Mouse (Mus musculus) hindbrain, embryonic 15.5 days (tissue): Measurements from ENCODE around the gene Obp2a. TPM values are rescaled to one million over a fixed set of nuclear protein-coding genes. Genes with fewer than 3 reads are reported as not detected.
"Not testable (repeated sequence)": the region's sequence is repeated elsewhere in the genome, so short reads cannot be mapped to it uniquely, and the experiment has no call there.

Experiments used
- ATAC-seq: fragments of 200-750 bp; cut with Nextera tagmentation; 2 replicates; pipeline ENCODE4 v1.8.0; 2017; ENCODE audit warnings: low read depth, moderate number of reproducible peaks, moderate TSS enrichment; ENCODE audit not compliant: low FRiP score
- H3K27ac ChIP-seq: fragments of 300-500 bp; sonication (generic); replicated peaks from 2 replicates; pipeline ENCODE4 v1.5.1; 2015; ENCODE audit warnings: mild to moderate bottlenecking, inconsistent platforms
- H3K27me3 ChIP-seq: fragments of 300-500 bp; sonication (generic); 2 replicates; pipeline ENCODE4 v1.6.1; 2015; ENCODE audit warnings: control low read depth, inconsistent platforms
- H3K36me3 ChIP-seq: fragments of 300-500 bp; sonication (generic); 2 replicates; pipeline ENCODE4 v1.6.1; 2015; ENCODE audit warnings: control low read depth, inconsistent platforms
- H3K4me1 ChIP-seq: fragments of 300-500 bp; sonication (generic); replicated peaks from 2 replicates; pipeline ENCODE4 v1.6.1; 2015; ENCODE audit warnings: control low read depth, inconsistent platforms
- H3K4me2 ChIP-seq: fragments of 300-500 bp; sonication (generic); 2 replicates; pipeline ENCODE4 v1.6.1; 2015; ENCODE audit warnings: moderate library complexity, mild to moderate bottlenecking, inconsistent platforms
- H3K4me3 ChIP-seq: fragments of 300-500 bp; sonication (generic); 2 replicates; pipeline ENCODE4 v1.5.1; 2015; ENCODE audit warnings: mild to moderate bottlenecking, inconsistent platforms
- H3K9ac ChIP-seq: fragments of 300-500 bp; sonication (generic); 2 replicates; pipeline ENCODE4 v1.6.1; 2015; ENCODE audit warnings: inconsistent platforms
- H3K9me3 ChIP-seq: fragments of 300-500 bp; sonication (generic); 2 replicates; pipeline ENCODE4 v1.6.1; 2016; ENCODE audit warnings: control low read depth, inconsistent platforms
- WGBS: fragments of 180-500 bp; shearing (Covaris S2); methylation state at CpG from one replicate; pipeline ENCODE4 v1.1.7; 2015; 5-methylcytosine and 5-hydroxymethylcytosine counted together
- polyA plus RNA-seq: library from polyadenylated mRNA; unstranded; fragments of >200 nt; fragmentation: Nextera tagmentation; extraction: Ambion mirVana; gene quantifications from 2 replicates; pipeline ENCODE4 v1.2.1, GENCODE M21; 2015

The Obp2a gene
- polyA plus RNA-seq, 1 experiment from 2014 or later, result not detected

DNA sequence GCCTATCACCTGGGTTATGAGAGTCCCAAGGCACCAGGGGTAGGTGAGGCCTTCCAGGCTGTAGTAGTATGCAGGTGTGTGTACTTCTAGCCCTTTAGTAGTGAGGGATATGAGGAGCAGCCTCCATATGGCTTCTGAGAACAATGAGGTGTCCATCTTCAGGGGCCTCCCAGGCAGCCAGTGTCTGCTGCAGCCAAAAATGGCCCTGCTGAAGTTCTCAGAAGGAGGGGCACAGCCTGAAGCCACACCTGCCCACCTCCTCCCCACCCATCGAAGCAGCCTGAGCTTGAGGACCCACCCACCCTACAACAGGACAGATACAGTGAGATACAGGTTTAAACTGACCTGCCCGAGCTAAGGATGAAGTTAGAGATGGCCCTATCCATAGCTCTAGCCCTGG is 17.4 kb upstream of the Obp2a start, which contains the start of gene Lcn10:
TSS of gene Lcn10 (plus strand) at position 301 of the 400 bp plus-strand sequence.
- Histone ChIP-seq H3K9ac (no peak within 1 kb of the TSS), H3K4me2 (no peak within 1 kb of the TSS), H3K4me3 (no peak within 1 kb of the TSS), H3K36me3 (no peaks in the 10 kb centered on the region), H3K9me3 (no peaks in the 10 kb centered on the region), H3K27ac (no peak within 1 kb of the TSS), H3K27me3 (0 out of 2 replicates have a peak, but pooled peaks cover 3% of the 10 kb centered on the region), H3K4me1 (no peaks in the 10 kb centered on the region)
- no peak for ATAC-seq
- 79% methylated on average over 2 of the region's 2 CpGs for WGBS

GRCm38 (mm10) chr2:25686941-25687340 is 12.9 kb upstream of the Obp2a start:
- 74% methylated on average over 4 of the region's 4 CpGs for WGBS
- Histone ChIP-seq H3K36me3 (no peaks in the 10 kb centered on the region), H3K9ac (no peak overlapping the region), H3K27me3 (0 out of 2 replicates have a peak, but pooled peaks cover 3% of the 10 kb centered on the region), H3K4me2 (no peak overlapping the region), H3K27ac (no peak overlapping the region), H3K4me3 (no peak overlapping the region), H3K4me1 (no peaks in the 10 kb centered on the region), H3K9me3 (no peaks in the 10 kb centered on the region)
- ATAC-seq, result no peak

DNA sequence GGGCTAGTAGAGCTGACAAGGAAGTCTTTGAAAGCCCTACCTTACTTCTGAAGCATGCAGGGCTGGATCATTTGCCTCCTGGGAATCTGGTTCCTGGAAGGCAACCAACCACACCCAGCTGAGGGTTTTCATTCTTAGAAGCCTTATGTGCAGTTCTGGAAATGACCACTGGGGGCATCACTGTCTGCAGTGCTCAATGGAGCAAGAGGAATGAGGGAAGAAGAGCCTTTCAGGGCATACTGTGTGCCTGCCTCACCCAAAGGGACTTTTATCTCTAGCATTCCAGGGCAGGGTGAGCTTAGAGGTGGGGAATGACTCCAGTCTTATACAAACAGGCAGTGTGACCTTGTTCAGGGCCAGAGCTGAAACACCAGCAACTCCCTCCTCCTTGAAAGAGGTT is 5.2 kb upstream of the Obp2a start:
- no peak overlapping the region for H3K9ac ChIP-seq
- ATAC-seq, result no peak
- no peaks in the 10 kb centered on the region for H3K4me1 ChIP-seq
- H3K9me3 ChIP-seq, result no peaks in the 10 kb centered on the region
- no peak overlapping the region for H3K4me2 ChIP-seq
- no peaks in the 10 kb centered on the region for H3K27me3 ChIP-seq
- H3K4me3 ChIP-seq, result no peak overlapping the region
- no peaks in the 10 kb centered on the region for H3K36me3 ChIP-seq
- H3K27ac ChIP-seq, result no peak overlapping the region

DNA sequence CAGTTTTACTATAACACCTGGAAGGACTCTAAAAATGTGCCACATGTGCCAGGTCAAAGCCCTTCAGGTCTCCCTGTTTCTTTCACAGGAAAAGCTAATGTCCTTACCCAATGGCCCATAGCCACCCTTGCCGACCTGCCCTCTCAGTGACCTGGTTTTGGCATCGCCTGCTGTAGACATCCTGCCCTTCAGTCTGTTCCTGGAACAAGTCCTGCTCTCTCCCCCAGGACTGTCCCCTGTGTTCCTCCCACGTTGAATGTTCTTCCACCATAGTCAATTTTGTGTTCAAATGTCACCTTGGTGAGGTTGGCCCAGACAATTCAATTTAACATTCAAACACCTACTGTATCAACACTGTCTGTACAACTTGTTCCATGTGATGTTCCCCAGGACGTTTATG is 2.9 kb upstream of the Obp2a start:
- no peak overlapping the region for H3K4me3 ChIP-seq
- no peaks in the 10 kb centered on the region for H3K36me3 ChIP-seq
- no peaks in the 10 kb centered on the region for H3K27me3 ChIP-seq
- H3K9me3 ChIP-seq, result no peaks in the 10 kb centered on the region
- 68% methylated on average over 4 of the region's 4 CpGs for WGBS
- no peak overlapping the region for H3K9ac ChIP-seq
- no peak overlapping the region for H3K27ac ChIP-seq
- ATAC-seq, result no peak
- H3K4me1 ChIP-seq, result no peaks in the 10 kb centered on the region
- H3K4me2 ChIP-seq, result no peak overlapping the region

DNA sequence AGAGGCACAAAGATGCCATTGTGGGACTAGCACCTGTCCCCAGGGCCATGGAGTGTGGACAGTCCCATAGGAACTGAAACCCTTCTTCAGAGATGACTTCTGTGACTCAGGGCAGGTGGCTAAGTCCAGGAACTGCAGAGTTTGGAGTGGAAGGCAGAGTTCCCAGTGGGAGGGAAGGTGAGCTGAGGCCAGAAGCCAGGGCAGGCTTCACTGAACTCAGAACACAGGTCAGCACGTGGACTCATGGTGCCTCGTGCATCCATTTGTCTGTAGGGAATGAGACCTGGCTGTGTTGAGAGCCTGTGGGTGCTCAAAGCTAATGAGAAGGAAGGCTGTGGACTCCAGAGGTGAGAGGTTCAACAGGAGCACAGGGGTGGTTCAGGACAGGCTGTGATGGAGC is 1.1 kb upstream of the Obp2a start:
- no peak overlapping the region for H3K4me3 ChIP-seq
- no peak overlapping the region for H3K9ac ChIP-seq
- no peak overlapping the region for H3K4me2 ChIP-seq
- no peaks in the 10 kb centered on the region for H3K9me3 ChIP-seq
- H3K4me1 ChIP-seq, result no peaks in the 10 kb centered on the region
- no peak for ATAC-seq
- H3K27ac ChIP-seq, result no peak overlapping the region
- no peaks in the 10 kb centered on the region for H3K36me3 ChIP-seq
- no peaks in the 10 kb centered on the region for H3K27me3 ChIP-seq
- 87% methylated on average over 2 of the region's 2 CpGs for WGBS

GRCm38 (mm10) chr2:25701001-25701400 is 1.2 kb downstream of the Obp2a start:
- Histone ChIP-seq H3K4me1 (no peaks in the 10 kb centered on the region), H3K9ac (no peak overlapping the region), H3K27ac (no peak overlapping the region), H3K9me3 (no peaks in the 10 kb centered on the region), H3K27me3 (no peaks in the 10 kb centered on the region), H3K4me3 (no peak overlapping the region), H3K36me3 (no peaks in the 10 kb centered on the region), H3K4me2 (no peak overlapping the region)
- WGBS, result 80% methylated on average over 5 of the region's 5 CpGs
- no peak for ATAC-seq

GRCm38 (mm10) chr2:25703706-25704105 is 3.9 kb downstream of the Obp2a start:
- Histone ChIP-seq H3K4me3 (no peak overlapping the region), H3K36me3 (no peaks in the 10 kb centered on the region), H3K9me3 (no peaks in the 10 kb centered on the region), H3K27ac (no peak overlapping the region), H3K4me2 (no peak overlapping the region), H3K27me3 (no peaks in the 10 kb centered on the region), H3K4me1 (peaks cover 9% of the 10 kb centered on the region), H3K9ac (no peak overlapping the region)
- 92% methylated on average over 4 of the region's 4 CpGs for WGBS
- no peak for ATAC-seq

GRCm38 (mm10) chr2:25706643-25707481 is 7.0 kb downstream of the Obp2a start, which contains the start of gene Bmyc:
Gene Bmyc (plus strand): TSS chr2:25706739.
- Histone ChIP-seq H3K9ac (peak within 1 kb of the TSS; percentile 93), H3K36me3 (no peaks in the 10 kb centered on the region), H3K4me1 (peaks cover 18% of the 10 kb centered on the region), H3K9me3 (no peaks in the 10 kb centered on the region), H3K27ac (peak within 1 kb of the TSS; percentile 95), H3K4me3 (peak within 1 kb of the TSS; percentile 84), H3K4me2 (peak within 1 kb of the TSS; percentile 87), H3K27me3 (no peaks in the 10 kb centered on the region)
- ATAC-seq, result peak; percentile 97
- under 1% methylated on average over 76 of the region's 78 CpGs for WGBS

DNA sequence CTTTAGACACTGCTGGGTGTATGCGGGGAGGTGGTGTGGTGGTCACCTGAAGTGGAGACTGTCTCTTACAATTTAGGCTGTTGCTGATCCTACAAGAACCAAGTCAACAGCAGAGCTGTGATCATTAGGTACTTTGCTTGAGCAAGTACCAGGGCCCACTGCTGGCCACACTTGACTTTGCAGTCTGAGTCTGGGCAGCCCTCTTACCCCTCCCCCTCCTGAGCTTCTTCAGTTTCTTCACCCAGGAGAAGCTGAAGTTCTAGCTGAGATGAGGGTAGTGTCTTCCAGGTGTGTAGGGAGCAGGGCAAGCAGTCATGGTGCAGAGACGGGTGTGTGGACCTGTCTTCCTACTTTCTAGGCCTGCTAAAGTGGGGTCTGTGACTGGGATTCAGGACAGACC is 8.3 kb downstream of the Obp2a start:
- peak overlapping the region; percentile 31 for H3K4me3 ChIP-seq
- ATAC-seq, result no peak
- no peaks in the 10 kb centered on the region for H3K9me3 ChIP-seq
- 81% methylated on average over 2 of the region's 2 CpGs for WGBS
- H3K36me3 ChIP-seq, result no peaks in the 10 kb centered on the region
- no peak overlapping the region for H3K9ac ChIP-seq
- H3K4me1 ChIP-seq, result peaks cover 18% of the 10 kb centered on the region
- no peaks in the 10 kb centered on the region for H3K27me3 ChIP-seq
- H3K27ac ChIP-seq, result no peak overlapping the region
- H3K4me2 ChIP-seq, result peak overlapping the region; percentile 87

GRCm38 (mm10) chr2:25709056-25709455 is 9.2 kb downstream of the Obp2a start:
- H3K4me3 ChIP-seq, result not testable (repeated sequence)
- H3K4me1 ChIP-seq, result peaks cover 18% of the 10 kb centered on the region

GRCm38 (mm10) chr2:25709791-25710190 is 9.9 kb downstream of the Obp2a start:
- Histone ChIP-seq H3K4me2 (peak overlapping the region; percentile 19; the same call in 1 of the 2 replicates), H3K4me1 (peaks cover 18% of the 10 kb centered on the region)
- H3K27me3 ChIP-seq, ATAC-seq, H3K9ac ChIP-seq, H3K36me3 ChIP-seq, H3K27ac ChIP-seq, H3K9me3 ChIP-seq, H3K4me3 ChIP-seq: not testable (repeated sequence)
- 70% methylated on average over 2 of the region's 2 CpGs for WGBS

More at GRCm38 (mm10) chr2:25709056-25709455, 9.2 kb downstream of the Obp2a start:
- not testable (repeated sequence) for H3K36me3 ChIP-seq, H3K9ac ChIP-seq, H3K27ac ChIP-seq, H3K27me3 ChIP-seq, H3K9me3 ChIP-seq, ATAC-seq
- peak overlapping the region; percentile 87 for H3K4me2 ChIP-seq
- WGBS, result 97% methylated on average over 1 of the region's 1 CpGs

DNA sequence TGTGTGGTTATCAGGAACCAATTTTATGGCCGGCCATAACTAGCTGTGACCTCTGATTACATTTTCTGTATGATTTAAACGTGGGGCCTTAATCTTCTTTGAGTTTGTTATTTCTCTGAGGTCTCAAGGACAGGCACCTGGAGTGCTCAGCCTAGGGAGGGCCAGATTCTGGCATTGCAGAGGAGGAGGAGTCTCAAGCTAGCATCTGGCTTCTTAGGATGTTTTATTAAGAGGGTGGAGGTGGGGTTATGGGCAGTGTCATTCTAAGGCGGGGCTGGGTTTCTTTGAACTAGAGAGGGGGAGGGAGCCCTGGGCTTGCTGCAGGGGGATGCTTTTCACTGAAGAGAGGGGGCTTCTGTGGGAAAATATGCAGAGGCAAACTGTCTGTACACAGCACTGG is 11.8 kb downstream of the Obp2a start:
- not testable (repeated sequence) for H3K4me3 ChIP-seq, H3K9ac ChIP-seq, H3K27ac ChIP-seq, ATAC-seq, H3K27me3 ChIP-seq, H3K36me3 ChIP-seq, H3K9me3 ChIP-seq, H3K4me2 ChIP-seq
- H3K4me1 ChIP-seq, result peaks cover 18% of the 10 kb centered on the region
- 28% methylated on average over 3 of the region's 3 CpGs for WGBS
